Mouse (Mus musculus): ENCODE measurements around the gene Rbm26. TPM values are rescaled to one million over a fixed set of nuclear protein-coding genes. Genes with fewer than 3 reads are reported as not detected.

The Rbm26 gene
- polyA plus RNA-seq, 1 experiment = 20.9 TPM

- Histone ChIP-seq H3K4me1 (ENCODE audit: control insufficient read depth, insufficient read depth, low read length) (no peaks in the 10 kb centered on the region), H3K4me3 (ENCODE audit: control insufficient read depth, low read depth, low read length) (no peak overlapping the region), H3K27ac (ENCODE audit: control insufficient read depth, insufficient read depth, low read depth, low read length) (no peak overlapping the region), H3K27me3 (ENCODE audit: control insufficient read depth, insufficient read depth, low read length) (no peaks in the 10 kb centered on the region), H3K36me3 (ENCODE audit: control insufficient read depth, insufficient read depth, low read length) (no peaks in the 10 kb centered on the region)
- TF ChIP-seq POLR2A (IDR thresholded peaks at IDR 0.05; ENCODE audit: control insufficient read depth, low read depth, low read length) = no peak
- TF ChIP-seq CTCF (IDR thresholded peaks at IDR 0.05; ENCODE audit: control insufficient read depth, insufficient read depth, insufficient replicate concordance, low read depth, low read length) = no peak
Observed at GRCm38 (mm10) chr14:105096221-105096620, 80.9 kb downstream of the Rbm26 start.

- TF ChIP-seq CTCF (IDR thresholded peaks at IDR 0.05; ENCODE audit: control insufficient read depth, insufficient read depth, insufficient replicate concordance, low read depth, low read length) = no peak
- no peak for TF ChIP-seq POLR2A (IDR thresholded peaks at IDR 0.05; ENCODE audit: control insufficient read depth, low read depth, low read length)
- H3K4me3 ChIP-seq (ENCODE audit: control insufficient read depth, low read depth, low read length) = no peak overlapping the region
Observed at GRCm38 (mm10) chr14:105087001-105087400, 90.1 kb downstream of the Rbm26 start.

GRCm38 (mm10) chr14:105085332-105085993 is 91.7 kb downstream of the Rbm26 start:
- Histone ChIP-seq H3K36me3 (ENCODE audit: control insufficient read depth, insufficient read depth, low read length) (no peaks in the 10 kb centered on the region), H3K4me1 (ENCODE audit: control insufficient read depth, insufficient read depth, low read length) (no peaks in the 10 kb centered on the region), H3K4me3 (ENCODE audit: control insufficient read depth, low read depth, low read length) (no peak overlapping the region), H3K27me3 (ENCODE audit: control insufficient read depth, insufficient read depth, low read length) (no peaks in the 10 kb centered on the region), H3K27ac (ENCODE audit: control insufficient read depth, insufficient read depth, low read depth, low read length) (no peak overlapping the region)
- TF ChIP-seq POLR2A (IDR thresholded peaks at IDR 0.05; ENCODE audit: control insufficient read depth, low read depth, low read length) (no peak), CTCF (IDR thresholded peaks at IDR 0.05; ENCODE audit: control insufficient read depth, insufficient read depth, insufficient replicate concordance, low read depth, low read length) (no peak)

More at GRCm38 (mm10) chr14:105087001-105087400, 90.1 kb downstream of the Rbm26 start:
- H3K27ac ChIP-seq (ENCODE audit: control insufficient read depth, insufficient read depth, low read depth, low read length) = no peak overlapping the region
- no peaks in the 10 kb centered on the region for H3K4me1 ChIP-seq (ENCODE audit: control insufficient read depth, insufficient read depth, low read length)
- H3K36me3 ChIP-seq (ENCODE audit: control insufficient read depth, insufficient read depth, low read length) = no peaks in the 10 kb centered on the region
- H3K27me3 ChIP-seq (ENCODE audit: control insufficient read depth, insufficient read depth, low read length) = no peaks in the 10 kb centered on the region

- H3K4me3 ChIP-seq (ENCODE audit: control insufficient read depth, low read depth, low read length) = no peak overlapping the region
- no peaks in the 10 kb centered on the region for H3K4me1 ChIP-seq (ENCODE audit: control insufficient read depth, insufficient read depth, low read length)
- H3K27ac ChIP-seq (ENCODE audit: control insufficient read depth, insufficient read depth, low read depth, low read length) = no peak overlapping the region
Observed at GRCm38 (mm10) chr14:105084757-105085330, 92.3 kb downstream of the Rbm26 start.

GRCm38 (mm10) chr14:105084106-105084505 is 93.0 kb downstream of the Rbm26 start:
- H3K27me3 ChIP-seq (ENCODE audit: control insufficient read depth, insufficient read depth, low read length) = no peaks in the 10 kb centered on the region
- H3K4me3 ChIP-seq (ENCODE audit: control insufficient read depth, low read depth, low read length) = no peak overlapping the region
- no peaks in the 10 kb centered on the region for H3K4me1 ChIP-seq (ENCODE audit: control insufficient read depth, insufficient read depth, low read length)
- H3K27ac ChIP-seq (ENCODE audit: control insufficient read depth, insufficient read depth, low read depth, low read length) = no peak overlapping the region
- TF ChIP-seq POLR2A (IDR thresholded peaks at IDR 0.05; ENCODE audit: control insufficient read depth, low read depth, low read length) (no peak), CTCF (IDR thresholded peaks at IDR 0.05; ENCODE audit: control insufficient read depth, insufficient read depth, insufficient replicate concordance, low read depth, low read length) (no peak)
- H3K36me3 ChIP-seq (ENCODE audit: control insufficient read depth, insufficient read depth, low read length) = no peaks in the 10 kb centered on the region

More at GRCm38 (mm10) chr14:105084757-105085330, 92.3 kb downstream of the Rbm26 start:
- Histone ChIP-seq H3K36me3 (ENCODE audit: control insufficient read depth, insufficient read depth, low read length) (no peaks in the 10 kb centered on the region), H3K27me3 (ENCODE audit: control insufficient read depth, insufficient read depth, low read length) (no peaks in the 10 kb centered on the region)
- TF ChIP-seq POLR2A (IDR thresholded peaks at IDR 0.05; ENCODE audit: control insufficient read depth, low read depth, low read length) (no peak), CTCF (IDR thresholded peaks at IDR 0.05; ENCODE audit: control insufficient read depth, insufficient read depth, insufficient replicate concordance, low read depth, low read length) (no peak)

GRCm38 (mm10) chr14:105074776-105075175 is 102.4 kb downstream of the Rbm26 start:
- Histone ChIP-seq H3K27me3 (ENCODE audit: control insufficient read depth, insufficient read depth, low read length) (no peaks in the 10 kb centered on the region), H3K36me3 (ENCODE audit: control insufficient read depth, insufficient read depth, low read length) (no peaks in the 10 kb centered on the region), H3K27ac (ENCODE audit: control insufficient read depth, insufficient read depth, low read depth, low read length) (no peak overlapping the region), H3K4me1 (ENCODE audit: control insufficient read depth, insufficient read depth, low read length) (no peaks in the 10 kb centered on the region), H3K4me3 (ENCODE audit: control insufficient read depth, low read depth, low read length) (no peak overlapping the region)
- TF ChIP-seq POLR2A (IDR thresholded peaks at IDR 0.05; ENCODE audit: control insufficient read depth, low read depth, low read length) = no peak
- no peak for TF ChIP-seq CTCF (IDR thresholded peaks at IDR 0.05; ENCODE audit: control insufficient read depth, insufficient read depth, insufficient replicate concordance, low read depth, low read length)

- TF ChIP-seq POLR2A (IDR thresholded peaks at IDR 0.05; ENCODE audit: control insufficient read depth, low read depth, low read length) = no peak
- no peak for TF ChIP-seq CTCF (IDR thresholded peaks at IDR 0.05; ENCODE audit: control insufficient read depth, insufficient read depth, insufficient replicate concordance, low read depth, low read length)
- no peaks in the 10 kb centered on the region for H3K4me1 ChIP-seq (ENCODE audit: control insufficient read depth, insufficient read depth, low read length)
- H3K27me3 ChIP-seq (ENCODE audit: control insufficient read depth, insufficient read depth, low read length) = no peaks in the 10 kb centered on the region
- H3K4me3 ChIP-seq (ENCODE audit: control insufficient read depth, low read depth, low read length) = no peak overlapping the region
- no peaks in the 10 kb centered on the region for H3K36me3 ChIP-seq (ENCODE audit: control insufficient read depth, insufficient read depth, low read length)
- no peak overlapping the region for H3K27ac ChIP-seq (ENCODE audit: control insufficient read depth, insufficient read depth, low read depth, low read length)
Observed at GRCm38 (mm10) chr14:105074376-105074775, 102.8 kb downstream of the Rbm26 start.
